Mouse (Mus musculus) erythroblast, embryonic 14.5 days (primary cell): ENCODE data around the gene 2010111I01Rik. TPM values are rescaled to one million over a fixed set of nuclear protein-coding genes. Genes with fewer than 3 reads are reported as not detected.
"Not testable (repeated sequence)": the region's sequence is repeated elsewhere in the genome, so short reads cannot be mapped to it uniquely, and the experiment has no call there.

ENCODE experiments used
- H3K27me3 ChIP-seq: 2 replicates; pipeline ENCODE4 v1.6.1; 2012; ENCODE audit warnings: inconsistent platforms; ENCODE audit not compliant: control insufficient read depth
- H3K36me3 ChIP-seq: 2 replicates; pipeline ENCODE4 v1.6.1; 2012; ENCODE audit warnings: mild to moderate bottlenecking, inconsistent platforms; ENCODE audit not compliant: control insufficient read depth
- H3K4me1 ChIP-seq: 2 replicates; pipeline ENCODE4 v1.6.1; 2012; ENCODE audit warnings: inconsistent platforms; ENCODE audit not compliant: control insufficient read depth
- H3K4me3 ChIP-seq: replicated peaks from 2 replicates; pipeline ENCODE3; 2012; ENCODE audit warnings: moderate library complexity, mild to moderate bottlenecking, inconsistent platforms
- H3K9me3 ChIP-seq: 2 replicates; pipeline ENCODE4 v1.6.1; 2012; ENCODE audit warnings: low read length, inconsistent platforms, mixed read lengths; ENCODE audit not compliant: control insufficient read depth
- GATA1 ChIP-seq: IDR thresholded peaks from 2 replicates; pipeline ENCODE4 v1.6.1; 2012; ENCODE audit warnings: low read length, inconsistent platforms, mixed read lengths
- TAL1 ChIP-seq: IDR thresholded peaks from 3 replicates; pipeline ENCODE4 v1.6.1; 2012; ENCODE audit warnings: low read length, inconsistent platforms, mixed read lengths
- polyA plus RNA-seq: library from polyadenylated mRNA; stranded (reverse); fragments of >175 nt; gene quantifications from 2 replicates; pipeline ENCODE4 v1.2.3, GENCODE M21; 2012

Gene 2010111I01Rik
- polyA plus RNA-seq, 1 experiment: 2.2 TPM

- TF ChIP-seq GATA1 (no peak), TAL1 (no peak)
- Histone ChIP-seq H3K4me3 (no peak overlapping the region), H3K4me1 (peaks cover 5% of the 10 kb centered on the region), H3K9me3 (no peaks in the 10 kb centered on the region), H3K27me3 (no peaks in the 10 kb centered on the region), H3K36me3 (no peaks in the 10 kb centered on the region)
Observed at GRCm38 (mm10) chr13:63216537-63216936, 251.8 kb downstream of the 2010111I01Rik start.

GRCm38 (mm10) chr13:63223026-63223770, 258.5 kb downstream of the 2010111I01Rik start:
- Histone ChIP-seq H3K4me1 (no peaks in the 10 kb centered on the region), H3K27me3 (no peaks in the 10 kb centered on the region), H3K9me3 (no peaks in the 10 kb centered on the region), H3K36me3 (no peaks in the 10 kb centered on the region), H3K4me3 (no peak overlapping the region)
- TF ChIP-seq TAL1: no peak
- no peak for TF ChIP-seq GATA1

- H3K27me3 ChIP-seq: no peaks in the 10 kb centered on the region
- no peaks in the 10 kb centered on the region for H3K9me3 ChIP-seq
- TF ChIP-seq GATA1: no peak
- H3K4me3 ChIP-seq: no peak overlapping the region
- no peaks in the 10 kb centered on the region for H3K4me1 ChIP-seq
- H3K36me3 ChIP-seq: no peaks in the 10 kb centered on the region
Observed at GRCm38 (mm10) chr13:63225796-63226583, 261.3 kb downstream of the 2010111I01Rik start.

- Histone ChIP-seq H3K4me3 (no peak overlapping the region), H3K27me3 (no peaks in the 10 kb centered on the region)
Observed at GRCm38 (mm10) chr13:63227785-63228184, 263.1 kb downstream of the 2010111I01Rik start.

GRCm38 (mm10) chr13:63230955-63231701, 266.4 kb downstream of the 2010111I01Rik start:
- H3K27me3 ChIP-seq: no peaks in the 10 kb centered on the region
- no peaks in the 10 kb centered on the region for H3K9me3 ChIP-seq
- H3K36me3 ChIP-seq: no peaks in the 10 kb centered on the region
- no peak for TF ChIP-seq TAL1
- no peak overlapping the region for H3K4me3 ChIP-seq
- H3K4me1 ChIP-seq: no peaks in the 10 kb centered on the region

More at GRCm38 (mm10) chr13:63227785-63228184, 263.1 kb downstream of the 2010111I01Rik start:
- no peaks in the 10 kb centered on the region for H3K9me3 ChIP-seq
- H3K36me3 ChIP-seq: no peaks in the 10 kb centered on the region
- TF ChIP-seq GATA1 (no peak), TAL1 (no peak)
- no peaks in the 10 kb centered on the region for H3K4me1 ChIP-seq

- Histone ChIP-seq H3K9me3 (no peaks in the 10 kb centered on the region), H3K4me3 (no peak overlapping the region), H3K4me1 (no peaks in the 10 kb centered on the region), H3K27me3 (no peaks in the 10 kb centered on the region), H3K36me3 (no peaks in the 10 kb centered on the region)
- TF ChIP-seq TAL1: no peak
- TF ChIP-seq GATA1: no peak
Observed at GRCm38 (mm10) chr13:63231702-63232070, 267.0 kb downstream of the 2010111I01Rik start.

- TF ChIP-seq GATA1 (no peak), TAL1 (no peak)
- Histone ChIP-seq H3K36me3 (no peaks in the 10 kb centered on the region), H3K27me3 (no peaks in the 10 kb centered on the region), H3K4me1 (no peaks in the 10 kb centered on the region), H3K9me3 (no peaks in the 10 kb centered on the region), H3K4me3 (no peak overlapping the region)
Observed at GRCm38 (mm10) chr13:63232558-63232957, 267.9 kb downstream of the 2010111I01Rik start.

GRCm38 (mm10) chr13:63234520-63234919, 269.8 kb downstream of the 2010111I01Rik start:
- H3K36me3 ChIP-seq, H3K9me3 ChIP-seq, H3K27me3 ChIP-seq, H3K4me1 ChIP-seq, H3K4me3 ChIP-seq: not testable (repeated sequence)

GRCm38 (mm10) chr13:63235551-63235950, 270.9 kb downstream of the 2010111I01Rik start:
- Histone ChIP-seq H3K27me3 (no peaks in the 10 kb centered on the region), H3K4me3 (no peak overlapping the region), H3K4me1 (peaks cover 17% of the 10 kb centered on the region), H3K9me3 (no peaks in the 10 kb centered on the region), H3K36me3 (no peaks in the 10 kb centered on the region)
- TF ChIP-seq TAL1 (no peak), GATA1 (no peak)
